Mouse (Mus musculus) hindbrain, embryonic 13.5 days (tissue): Measurements from ENCODE around the gene Cyp24a1. TPM values are rescaled to one million over a fixed set of nuclear protein-coding genes. Genes with fewer than 3 reads are reported as not detected.
"Not testable (repeated sequence)": the region's sequence is repeated elsewhere in the genome, so short reads cannot be mapped to it uniquely, and the experiment has no call there.

ENCODE experiments used
- ATAC-seq: fragments of 200-750 bp; cut with Nextera tagmentation; 2 replicates; pipeline ENCODE4 v1.8.0; 2017; ENCODE audit warnings: moderate TSS enrichment; ENCODE audit not compliant: low FRiP score
- H3K27ac ChIP-seq: fragments of 300-500 bp; sonication (generic); 2 replicates; pipeline ENCODE4 v1.5.1; 2015; ENCODE audit warnings: inconsistent platforms, mild to moderate bottlenecking, moderate library complexity
- H3K27me3 ChIP-seq: fragments of 300-500 bp; sonication (generic); 2 replicates; pipeline ENCODE4 v1.6.1; 2015; ENCODE audit warnings: mild to moderate bottlenecking, inconsistent platforms
- H3K36me3 ChIP-seq: fragments of 300-500 bp; sonication (generic); 2 replicates; pipeline ENCODE4 v1.6.1; 2015; ENCODE audit warnings: mild to moderate bottlenecking, inconsistent platforms
- H3K4me1 ChIP-seq: fragments of 300-500 bp; sonication (generic); replicated peaks from 2 replicates; pipeline ENCODE4 v1.6.1; 2015; ENCODE audit warnings: inconsistent platforms
- H3K4me2 ChIP-seq: fragments of 300-500 bp; sonication (generic); 2 replicates; pipeline ENCODE4 v1.6.1; 2015; ENCODE audit warnings: inconsistent platforms, mild to moderate bottlenecking, moderate library complexity
- H3K4me3 ChIP-seq: fragments of 300-500 bp; sonication (generic); 2 replicates; pipeline ENCODE4 v1.5.1; 2015; ENCODE audit warnings: mild to moderate bottlenecking, inconsistent platforms
- H3K9ac ChIP-seq: fragments of 300-500 bp; sonication (generic); 2 replicates; pipeline ENCODE4 v1.6.1; 2015; ENCODE audit warnings: mild to moderate bottlenecking, inconsistent platforms
- H3K9me3 ChIP-seq: fragments of 300-500 bp; sonication (generic); 2 replicates; pipeline ENCODE4 v1.6.1; 2016; ENCODE audit warnings: inconsistent platforms
- WGBS: fragments of 180-500 bp; shearing (Covaris S2); methylation state at CpG from one replicate; pipeline ENCODE4 v1.1.7; 2015; 5-methylcytosine and 5-hydroxymethylcytosine counted together
- polyA plus RNA-seq: library from polyadenylated mRNA; unstranded; fragments of >200 nt; fragmentation: Nextera tagmentation; extraction: Ambion mirVana; gene quantifications from 2 replicates; pipeline ENCODE4 v1.2.1, GENCODE M21; 2015

Gene Cyp24a1
- polyA plus RNA-seq, 1 experiment from 2014 or later, result not detected

DNA sequence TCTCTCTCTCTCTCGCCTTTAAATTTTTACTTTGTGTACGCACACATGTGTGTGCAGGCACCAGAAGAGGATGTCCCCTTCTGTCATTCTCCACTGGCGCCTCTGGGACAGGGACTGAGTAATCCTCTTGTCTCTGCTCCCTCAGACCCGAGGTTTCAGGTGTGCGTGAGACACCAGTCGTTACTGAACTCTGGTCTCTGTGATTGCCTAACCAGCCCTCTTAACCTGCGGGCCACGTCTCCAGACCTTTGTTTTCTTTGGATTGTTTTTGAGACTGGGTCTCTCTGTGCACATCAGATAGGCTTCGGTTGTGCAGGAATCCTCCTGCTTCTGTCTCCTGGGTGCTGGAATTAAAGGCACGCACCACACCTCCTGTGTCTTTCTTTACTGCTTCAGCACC is 37.8 kb downstream of the Cyp24a1 start:
- Histone ChIP-seq H3K9me3 (no peaks in the 10 kb centered on the region), H3K4me1 (no peaks in the 10 kb centered on the region), H3K36me3 (no peaks in the 10 kb centered on the region), H3K27me3 (0 out of 2 replicates have a peak, but pooled peaks cover 6% of the 10 kb centered on the region), H3K4me3 (no peak overlapping the region), H3K9ac (no peak overlapping the region), H3K27ac (no peak overlapping the region), H3K4me2 (no peak overlapping the region)
- WGBS, result 73% methylated on average over 10 of the region's 10 CpGs
- no peak for ATAC-seq

DNA sequence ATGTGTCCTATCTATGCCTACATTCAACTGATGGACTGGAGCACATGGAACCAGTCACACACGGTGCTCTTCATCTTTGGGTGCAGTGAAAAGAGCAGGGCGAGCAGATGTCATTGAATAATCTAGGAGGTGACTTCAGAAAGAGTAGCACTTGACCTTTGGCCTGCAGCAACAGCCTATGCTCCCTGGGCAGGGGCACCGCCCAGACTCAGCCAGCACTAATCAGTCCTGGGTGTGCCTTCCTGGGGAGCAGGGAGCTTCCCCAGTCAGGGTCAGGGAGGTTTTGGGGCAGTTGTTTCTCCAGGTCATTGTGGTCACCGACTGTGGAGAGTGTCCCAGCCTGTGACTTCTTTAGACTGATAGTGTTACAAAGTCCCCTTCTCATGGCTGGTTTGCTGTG is 43.1 kb downstream of the Cyp24a1 start:
- H3K9ac ChIP-seq, result not testable (repeated sequence)
- 61% methylated on average over 4 of the region's 4 CpGs for WGBS

DNA sequence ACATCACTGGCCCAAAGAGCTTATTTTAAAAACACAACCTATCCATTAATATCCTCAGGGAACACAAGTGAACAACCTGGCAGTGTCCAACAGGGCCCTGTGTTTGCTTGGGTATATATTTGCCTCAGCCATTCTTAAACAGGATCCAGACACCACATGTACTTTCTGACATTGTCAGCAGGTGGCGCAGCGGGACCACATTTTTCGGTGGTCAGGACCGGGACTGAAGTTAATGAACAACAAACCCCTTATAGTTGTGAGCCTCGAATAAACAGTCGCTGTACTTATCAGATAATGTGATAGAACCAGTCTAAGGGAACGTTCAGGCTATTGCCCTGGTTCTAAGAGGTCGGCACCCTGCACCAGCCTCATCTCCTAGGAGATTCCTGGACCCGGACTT is 46.0 kb downstream of the Cyp24a1 start:
- peaks cover 5% of the 10 kb centered on the region; the same call in 1 of the 2 replicates for H3K4me1 ChIP-seq
- WGBS, result 9% methylated on average over 9 of the region's 9 CpGs
- H3K4me3 ChIP-seq, result no peak overlapping the region
- no peak overlapping the region for H3K4me2 ChIP-seq
- no peak for ATAC-seq
- no peaks in the 10 kb centered on the region for H3K36me3 ChIP-seq
- peaks cover 23% of the 10 kb centered on the region; the same call in 1 of the 2 replicates for H3K27me3 ChIP-seq
- no peak overlapping the region for H3K9ac ChIP-seq
- H3K27ac ChIP-seq, result no peak overlapping the region
- no peaks in the 10 kb centered on the region for H3K9me3 ChIP-seq

More for the DNA sequence above, 43.1 kb downstream of the Cyp24a1 start:
- not testable (repeated sequence) for H3K4me3 ChIP-seq, H3K4me1 ChIP-seq, H3K27ac ChIP-seq, H3K4me2 ChIP-seq, H3K36me3 ChIP-seq, H3K9me3 ChIP-seq, ATAC-seq
- peaks cover 23% of the 10 kb centered on the region; the same call in 1 of the 2 replicates for H3K27me3 ChIP-seq

DNA sequence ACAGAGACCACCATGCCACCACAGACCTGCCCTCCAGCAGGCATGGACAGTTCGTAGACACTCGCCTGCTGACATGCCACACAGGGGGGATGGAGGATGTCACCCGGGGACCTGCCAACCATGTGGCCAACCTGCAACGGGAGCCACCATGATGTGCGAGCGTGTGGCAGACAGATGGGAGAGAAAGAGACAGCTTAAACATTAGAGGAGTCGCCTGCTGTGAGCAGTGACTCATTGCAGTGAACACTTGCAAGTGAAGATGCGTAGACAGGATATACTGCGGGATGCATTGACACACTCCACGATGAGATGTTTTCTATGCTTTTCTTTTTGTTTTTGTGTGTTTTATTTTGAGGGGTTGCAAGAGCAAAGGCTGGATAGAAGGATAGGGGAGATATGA is 49.3 kb downstream of the Cyp24a1 start:
- peaks cover 5% of the 10 kb centered on the region; the same call in 1 of the 2 replicates for H3K4me1 ChIP-seq
- no peak overlapping the region for H3K4me3 ChIP-seq
- peak overlapping the region; percentile 46; the same call in 1 of the 2 replicates for H3K27ac ChIP-seq
- H3K4me2 ChIP-seq, result no peak overlapping the region
- no peaks in the 10 kb centered on the region for H3K36me3 ChIP-seq
- WGBS, result 55% methylated on average over 10 of the region's 10 CpGs
- H3K9ac ChIP-seq, result no peak overlapping the region
- no peaks in the 10 kb centered on the region for H3K9me3 ChIP-seq
- H3K27me3 ChIP-seq, result peaks cover 23% of the 10 kb centered on the region; the same call in 1 of the 2 replicates
- ATAC-seq, result no peak

DNA sequence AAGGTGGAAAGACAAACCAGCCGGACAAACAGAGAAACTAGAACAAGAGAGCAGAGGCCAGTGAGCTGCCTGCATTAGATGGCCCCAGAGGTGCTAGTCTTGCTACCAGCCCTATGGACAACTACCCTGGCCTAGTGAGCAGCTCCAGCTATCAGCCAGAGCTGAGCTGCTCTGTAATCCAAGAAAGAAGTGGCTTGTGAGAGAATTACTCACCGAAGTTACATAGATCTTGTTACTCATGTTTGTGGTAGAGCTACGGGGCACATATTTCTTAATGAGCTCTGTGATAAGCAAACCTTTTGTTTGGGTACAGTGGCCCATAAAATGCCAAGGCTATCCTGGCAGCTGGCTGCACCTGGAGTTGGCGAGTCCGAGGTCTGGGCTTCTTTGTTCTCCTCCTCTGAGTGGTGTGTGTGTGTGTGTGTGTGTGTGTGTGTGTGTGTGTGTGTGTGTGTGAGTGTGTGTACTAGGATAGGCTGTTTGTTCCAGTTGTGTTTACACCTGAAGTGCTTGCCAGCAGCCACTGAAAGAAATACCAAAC is 50.0 kb downstream of the Cyp24a1 start:
- 65% methylated on average over 5 of the region's 5 CpGs for WGBS
- Histone ChIP-seq H3K9ac (no peak overlapping the region), H3K4me1 (peaks cover 5% of the 10 kb centered on the region; the same call in 1 of the 2 replicates), H3K4me3 (no peak overlapping the region), H3K36me3 (no peaks in the 10 kb centered on the region), H3K4me2 (no peak overlapping the region), H3K27ac (no peak overlapping the region), H3K9me3 (no peaks in the 10 kb centered on the region), H3K27me3 (peaks cover 18% of the 10 kb centered on the region; the same call in 1 of the 2 replicates)
- no peak for ATAC-seq

DNA sequence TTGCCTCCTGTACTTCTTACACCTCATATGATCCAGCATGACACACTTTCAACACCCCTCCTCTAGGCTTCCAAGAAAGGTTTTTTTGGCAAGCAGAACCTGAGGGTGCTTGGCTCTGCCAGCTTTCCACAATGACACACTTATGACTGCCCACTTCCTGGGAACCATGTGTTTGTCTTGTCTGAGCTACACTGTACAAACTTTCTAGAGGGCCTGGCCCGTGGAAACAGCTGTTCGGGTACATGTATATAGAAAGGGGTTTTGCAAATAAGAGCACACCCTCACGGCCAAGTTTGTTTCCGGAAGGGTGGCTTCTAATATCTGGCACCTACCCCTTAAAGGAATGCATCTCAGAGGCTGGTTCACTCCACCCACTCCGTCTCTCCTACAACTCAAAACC is 51.1 kb downstream of the Cyp24a1 start:
- no peak overlapping the region for H3K4me3 ChIP-seq
- H3K36me3 ChIP-seq, result no peaks in the 10 kb centered on the region
- H3K4me2 ChIP-seq, result no peak overlapping the region
- H3K4me1 ChIP-seq, result peaks cover 5% of the 10 kb centered on the region; the same call in 1 of the 2 replicates
- 88% methylated on average over 5 of the region's 5 CpGs for WGBS
- peaks cover 13% of the 10 kb centered on the region; the same call in 1 of the 2 replicates for H3K27me3 ChIP-seq
- H3K27ac ChIP-seq, result no peak overlapping the region
- no peak overlapping the region for H3K9ac ChIP-seq
- ATAC-seq, result no peak
- H3K9me3 ChIP-seq, result no peaks in the 10 kb centered on the region

DNA sequence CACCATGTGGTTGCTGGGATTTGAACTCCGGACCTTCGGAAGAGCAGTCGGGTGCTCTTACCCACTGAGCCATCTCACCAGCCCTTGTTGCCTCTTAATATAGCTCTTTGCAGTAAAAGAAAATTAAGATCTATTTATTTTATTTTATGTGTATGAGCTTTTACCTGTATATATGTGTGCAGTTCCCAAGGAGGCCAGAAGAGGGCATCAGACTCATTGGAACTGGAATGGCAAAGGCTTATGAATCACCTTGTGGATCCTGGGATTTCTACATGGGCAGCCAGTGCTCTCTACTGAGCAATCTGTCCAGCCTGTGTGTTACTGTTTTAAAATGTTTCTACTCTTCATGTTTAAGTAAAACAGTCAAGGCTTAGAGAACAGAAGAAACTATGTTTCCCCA is 54.4 kb downstream of the Cyp24a1 start:
- Histone ChIP-seq H3K36me3 (no peaks in the 10 kb centered on the region), H3K9ac (no peak overlapping the region), H3K4me1 (peaks cover 10% of the 10 kb centered on the region), H3K27ac (no peak overlapping the region), H3K4me2 (no peak overlapping the region), H3K9me3 (no peaks in the 10 kb centered on the region), H3K27me3 (0 out of 2 replicates have a peak, but pooled peaks cover 10% of the 10 kb centered on the region), H3K4me3 (no peak overlapping the region)
- WGBS, result 74% methylated on average over 3 of the region's 3 CpGs
- ATAC-seq, result no peak

DNA sequence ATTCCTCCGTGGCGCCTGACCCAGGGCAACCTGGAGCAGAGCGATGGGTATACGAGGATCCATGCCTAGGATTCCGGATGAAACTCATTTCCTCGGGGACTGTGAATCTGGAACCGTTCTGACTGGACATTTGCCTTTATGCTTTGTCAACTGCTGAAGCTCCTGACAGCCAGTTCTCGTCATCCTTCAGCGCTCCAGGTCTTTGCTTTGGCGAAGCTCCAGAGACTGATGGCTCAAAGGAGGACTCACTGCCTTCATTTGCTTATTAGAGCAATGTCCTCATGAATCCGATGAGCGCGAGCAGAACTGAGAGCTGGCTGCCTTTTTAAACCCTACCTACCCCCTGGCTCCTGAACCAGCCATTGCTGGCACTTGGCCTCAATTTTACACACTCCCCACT is 58.2 kb downstream of the Cyp24a1 start:
- WGBS, result 41% methylated on average over 13 of the region's 13 CpGs
- Histone ChIP-seq H3K27ac (no peak overlapping the region), H3K9ac (no peak overlapping the region), H3K4me3 (no peak overlapping the region), H3K4me1 (peaks cover 6% of the 10 kb centered on the region; the same call in 1 of the 2 replicates), H3K9me3 (no peaks in the 10 kb centered on the region), H3K36me3 (no peaks in the 10 kb centered on the region), H3K4me2 (no peak overlapping the region), H3K27me3 (peaks cover 12% of the 10 kb centered on the region; the same call in 1 of the 2 replicates)
- ATAC-seq, result no peak

DNA sequence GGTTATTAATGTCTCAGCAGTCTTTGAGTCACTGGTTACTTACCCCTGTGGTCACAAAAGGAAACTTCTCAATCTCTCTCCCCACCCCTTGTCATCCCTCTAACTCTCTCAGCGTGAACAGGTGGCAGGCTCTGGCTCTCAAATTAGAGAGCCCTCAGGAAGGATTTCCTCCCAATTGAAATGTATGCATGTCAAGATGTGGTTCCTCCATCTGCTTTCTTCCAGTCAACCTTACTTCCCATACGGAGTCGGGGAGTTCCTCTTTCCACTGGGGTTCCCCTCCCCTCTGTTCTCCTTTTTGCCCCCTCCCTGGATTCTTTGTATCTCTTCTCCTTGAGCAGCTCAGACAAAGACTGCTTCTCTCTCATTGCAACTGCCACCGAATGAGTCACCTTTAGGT is 60.7 kb downstream of the Cyp24a1 start:
- no peaks in the 10 kb centered on the region for H3K9me3 ChIP-seq
- no peak overlapping the region for H3K4me2 ChIP-seq
- H3K27ac ChIP-seq, result no peak overlapping the region
- H3K4me1 ChIP-seq, result peaks cover 6% of the 10 kb centered on the region; the same call in 1 of the 2 replicates
- 69% methylated on average over 4 of the region's 4 CpGs for WGBS
- no peak overlapping the region for H3K4me3 ChIP-seq
- no peak for ATAC-seq
- no peak overlapping the region for H3K9ac ChIP-seq
- H3K27me3 ChIP-seq, result peaks cover 12% of the 10 kb centered on the region; the same call in 1 of the 2 replicates
- H3K36me3 ChIP-seq, result no peaks in the 10 kb centered on the region

Other genes starting within 250 kb of the Cyp24a1 start
- 13.8 and 17.9 TPM in 2 replicates for gene Bcas1, start 69.3 kb downstream of the Cyp24a1 start, polyA plus RNA-seq
- 133 and 148 TPM in 2 replicates for gene Pfdn4, start 717 bp downstream of the Cyp24a1 start, polyA plus RNA-seq
- not detected in 2 replicates for gene 4930470P17Rik, start 104.9 kb upstream of the Cyp24a1 start, polyA plus RNA-seq
- gene Dok5, start 234.7 kb upstream of the Cyp24a1 start, polyA plus RNA-seq, result 63.7 and 64.6 TPM in 2 replicates